Mouse (Mus musculus) 3134 (cell line): ENCODE measurements around the gene Luc7l3.
A peak's percentile ranks its signal among the peaks of the same experiment; 100 is the strongest.

Experiments used
- DNase-seq: peaks from one replicate; pipeline ENCODE4 v3.0.0-alpha.2; 2011; ENCODE audit warnings: low spot score; ENCODE audit not compliant: insufficient read length; ENCODE audit errors: extremely low read depth

Luc7l3 gene

GRCm38 (mm10) chr11:94265134-94265785 lies 56.5 kb downstream of the Luc7l3 start:
- peak; percentile 60 for DNase-seq

GRCm38 (mm10) chr11:94261585-94262370 lies 60.0 kb downstream of the Luc7l3 start:
- no peak for DNase-seq

GRCm38 (mm10) chr11:94259814-94260213 lies 62.0 kb downstream of the Luc7l3 start:
- DNase-seq: no peak

- no peak for DNase-seq
Observed at GRCm38 (mm10) chr11:94257987-94258386, 63.8 kb downstream of the Luc7l3 start.

GRCm38 (mm10) chr11:94255733-94256132 lies 66.1 kb downstream of the Luc7l3 start:
- no peak for DNase-seq

GRCm38 (mm10) chr11:94253691-94254090 lies 68.1 kb downstream of the Luc7l3 start:
- peak; percentile 87 for DNase-seq

GRCm38 (mm10) chr11:94253156-94253555 lies 68.6 kb downstream of the Luc7l3 start:
- no peak for DNase-seq

GRCm38 (mm10) chr11:94246789-94247061 lies 75.1 kb downstream of the Luc7l3 start:
- DNase-seq: no peak

- no peak for DNase-seq
Observed at GRCm38 (mm10) chr11:94245955-94246788, 75.6 kb downstream of the Luc7l3 start, which contains the start of gene Wfikkn2. TSS of gene Wfikkn2 (minus strand) at chr11:94246005.

- DNase-seq: no peak
Observed at GRCm38 (mm10) chr11:94244385-94244784, 77.4 kb downstream of the Luc7l3 start.

- DNase-seq: no peak
Observed at GRCm38 (mm10) chr11:94243422-94244180, 78.2 kb downstream of the Luc7l3 start.

GRCm38 (mm10) chr11:94242760-94243421 lies 78.9 kb downstream of the Luc7l3 start:
- DNase-seq: no peak

GRCm38 (mm10) chr11:94239706-94240105 lies 82.1 kb downstream of the Luc7l3 start:
- no peak for DNase-seq

GRCm38 (mm10) chr11:94238786-94239185 lies 83.0 kb downstream of the Luc7l3 start:
- DNase-seq: no peak
